Mouse (Mus musculus): ENCODE measurements at regions not wholly inside any gene's neighbourhood (a gene's known extent, or its start where the extent isn't known, plus 50 kb on each side); places are given as distances from the start of the nearest gene placed in this dataset.

DNA sequence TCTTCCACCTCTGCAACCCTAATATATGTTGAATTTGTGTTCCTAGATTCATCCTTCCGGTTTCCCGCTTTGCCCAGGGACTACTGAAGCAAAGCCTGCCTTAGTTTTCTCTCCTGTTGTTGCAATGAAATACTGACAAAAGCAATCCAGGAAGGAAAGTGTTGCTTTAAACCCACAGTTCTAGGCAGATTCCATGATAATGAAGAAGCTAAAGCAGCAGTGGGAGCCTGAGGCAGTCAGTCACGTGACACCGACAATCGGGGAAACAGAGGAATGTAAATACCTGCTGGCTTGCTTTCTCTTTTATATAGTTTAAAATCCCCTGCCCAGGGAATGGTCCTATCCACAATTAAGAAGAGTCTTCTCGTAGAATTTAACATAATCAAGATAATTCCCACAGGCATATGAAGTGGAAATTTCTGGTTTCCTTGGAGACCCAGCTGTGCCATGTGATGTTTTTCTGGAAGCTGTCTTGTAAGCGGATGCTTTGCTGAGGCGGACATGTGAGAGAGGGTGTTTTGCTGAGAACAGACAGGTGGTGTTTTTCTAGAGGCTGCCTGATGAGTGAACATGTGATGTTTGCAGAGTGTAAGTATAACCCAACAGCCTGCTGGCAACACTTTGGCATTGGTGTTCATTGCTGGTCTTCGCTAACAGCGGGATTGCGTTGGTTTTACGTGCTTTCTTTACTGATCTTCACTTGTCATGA, 398.0 kb downstream of the Prim2 start:
- in situ Hi-C loops (cut with MboI, MseI): no loop called here

DNA sequence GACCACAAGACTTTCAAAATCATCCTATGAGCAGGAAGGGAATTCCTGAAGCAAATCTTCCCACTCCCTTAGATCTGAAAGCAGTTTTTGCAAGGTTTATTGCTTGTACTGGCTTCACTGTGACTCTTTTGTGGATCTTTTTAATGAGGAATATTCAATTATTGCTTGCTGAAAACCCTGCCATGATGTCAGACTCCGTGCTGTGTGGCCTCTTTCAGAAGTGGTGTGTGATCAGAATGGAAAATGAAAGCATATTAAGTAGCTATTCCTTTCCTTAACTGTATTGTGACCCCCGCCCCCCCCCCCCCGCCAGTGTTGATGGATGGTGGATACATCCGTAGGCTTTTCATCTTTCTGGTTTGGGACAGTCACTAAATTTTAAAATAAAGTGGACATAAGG, 400.4 kb downstream of the Prim2 start:
- in situ Hi-C loops (cut with MboI, MseI): no loop called here

DNA sequence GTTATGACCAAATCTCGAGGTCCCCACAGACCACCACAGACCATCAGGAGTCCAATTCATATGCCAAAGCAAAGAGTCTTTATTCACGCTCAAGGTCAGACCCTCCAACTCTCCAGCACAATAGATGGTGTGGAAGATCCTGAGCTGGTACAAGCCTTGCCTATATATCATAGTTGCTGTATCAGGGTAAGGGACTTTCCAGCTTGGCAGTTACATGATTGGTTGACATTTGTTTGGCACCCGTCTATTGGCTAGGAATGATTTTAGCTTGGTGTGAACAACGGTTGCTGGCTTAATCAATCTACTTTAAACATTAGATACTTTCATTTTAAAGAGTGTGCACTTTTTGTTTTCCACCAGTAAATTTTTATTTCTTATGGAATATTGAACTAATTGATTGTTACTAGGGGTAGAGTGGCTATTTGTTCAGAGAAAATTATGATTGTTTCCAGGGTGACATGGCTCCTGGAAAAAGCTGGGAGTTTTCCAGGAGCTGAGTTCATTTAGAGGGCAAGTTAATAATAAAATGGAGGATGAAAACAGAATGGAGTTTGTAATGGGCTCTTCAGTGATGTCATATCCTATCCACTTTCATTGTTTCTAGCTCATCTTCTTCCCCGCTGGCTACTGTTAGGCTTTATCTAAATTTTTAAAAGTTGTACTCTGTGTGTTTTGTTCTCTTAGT, 403.7 kb downstream of the Prim2 start:
- in situ Hi-C loops (cut with MboI, MseI): no loop called here

DNA sequence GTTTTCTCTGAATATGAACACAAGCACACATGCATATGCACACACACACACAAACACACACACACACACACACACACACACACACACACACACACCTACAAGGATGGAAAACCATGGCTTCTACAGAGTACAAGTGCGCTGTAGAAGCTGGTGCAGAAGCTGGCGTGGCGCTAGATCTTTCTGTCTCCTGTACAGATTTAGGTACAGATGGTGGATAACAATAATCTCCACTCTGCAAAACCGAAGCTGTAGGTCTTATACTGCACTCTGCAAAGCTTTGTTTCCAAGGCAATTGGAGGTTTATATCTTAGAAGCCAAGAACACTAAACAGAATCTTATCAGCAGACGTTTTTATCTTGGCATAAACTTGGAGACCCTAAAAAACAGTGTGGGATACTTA, 420.1 kb downstream of the Prim2 start:
- in situ Hi-C loops (cut with MboI, MseI): no loop called here

DNA sequence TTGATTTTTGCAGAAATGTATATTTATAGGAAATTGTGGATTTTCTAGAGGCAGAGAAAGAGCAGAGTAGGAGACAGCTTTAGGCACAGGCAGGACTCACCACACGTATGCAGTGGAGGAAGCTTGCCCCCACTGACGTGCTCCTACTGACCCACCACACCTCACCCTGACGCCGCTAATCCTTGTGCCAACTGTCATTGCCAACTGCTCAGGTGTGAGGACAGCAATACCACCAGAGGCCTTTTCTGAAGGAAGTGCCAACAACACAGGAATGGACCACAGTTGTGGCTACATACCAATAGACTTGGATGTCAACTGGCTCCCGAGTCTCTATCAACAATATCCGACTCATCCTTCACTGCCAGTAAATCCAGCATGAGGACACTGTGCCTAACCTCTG, 422.5 kb downstream of the Prim2 start:
- in situ Hi-C loops (cut with MboI, MseI): no loop called here

DNA sequence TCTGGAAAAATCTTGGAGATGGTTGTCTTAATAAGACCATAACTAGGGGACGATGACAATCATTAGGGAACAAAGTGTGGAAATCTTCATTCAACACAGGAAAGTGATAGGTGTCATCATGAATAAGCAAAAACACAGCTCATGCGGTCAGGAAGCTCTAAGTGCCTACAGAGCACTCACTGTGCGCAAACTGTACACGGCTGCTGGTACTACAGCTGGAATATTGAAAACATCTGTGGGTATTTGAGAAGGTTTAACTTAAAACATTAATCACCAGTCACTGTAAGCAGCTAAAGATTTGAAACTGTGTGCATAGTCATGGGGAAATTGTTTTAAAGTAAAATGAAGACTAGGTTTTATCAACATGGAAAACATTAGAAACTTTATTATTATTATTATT, 424.4 kb downstream of the Prim2 start:
- in situ Hi-C loops (cut with MboI, MseI): no loop called here

DNA sequence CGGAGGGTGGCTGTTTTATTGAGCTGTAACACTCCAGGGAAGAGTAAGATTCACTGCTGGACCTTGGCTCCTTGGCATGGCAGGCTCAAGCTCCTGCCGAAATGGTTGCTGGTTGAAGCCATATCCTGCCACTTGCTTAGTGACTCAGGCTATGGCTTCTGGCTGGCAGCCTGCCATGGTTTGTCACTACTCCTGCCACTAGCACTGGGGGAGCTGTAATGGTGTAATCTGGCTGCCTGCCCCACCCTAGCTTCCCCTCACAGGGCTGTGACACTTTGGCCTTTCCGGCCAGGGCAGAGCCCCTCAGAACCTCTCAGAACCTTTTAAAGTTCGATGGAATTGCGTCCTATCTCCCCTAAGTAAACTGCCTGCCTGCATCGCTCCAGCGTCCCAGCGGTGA, 424.9 kb downstream of the Prim2 start:
- in situ Hi-C loops (cut with MboI, MseI): no loop called here

DNA sequence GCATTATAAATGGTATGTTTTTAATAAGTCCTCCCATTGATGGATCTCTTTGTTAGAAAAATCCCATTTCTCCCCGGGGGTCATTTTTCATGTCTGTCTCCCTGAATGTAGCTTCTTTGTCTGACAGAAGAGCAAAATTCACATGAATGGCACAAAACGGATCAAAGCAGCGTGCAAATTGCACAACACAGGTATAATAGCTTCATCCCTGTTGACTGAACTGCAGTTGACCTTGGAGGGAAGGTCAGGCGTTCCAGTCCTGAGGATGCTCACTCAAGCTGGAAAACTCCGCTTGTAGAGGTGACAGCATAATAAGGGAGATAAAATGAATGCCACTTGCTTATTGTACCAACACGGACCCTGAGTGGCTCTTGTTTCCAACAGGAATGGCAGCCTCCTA, 446.6 kb downstream of the Prim2 start:
- in situ Hi-C loops (cut with MboI, MseI): no loop called here

GRCm38 (mm10) chr1:33214815-33215214, 454.8 kb downstream of the Prim2 start:
- in situ Hi-C loops (cut with MboI, MseI): no loop called here

DNA sequence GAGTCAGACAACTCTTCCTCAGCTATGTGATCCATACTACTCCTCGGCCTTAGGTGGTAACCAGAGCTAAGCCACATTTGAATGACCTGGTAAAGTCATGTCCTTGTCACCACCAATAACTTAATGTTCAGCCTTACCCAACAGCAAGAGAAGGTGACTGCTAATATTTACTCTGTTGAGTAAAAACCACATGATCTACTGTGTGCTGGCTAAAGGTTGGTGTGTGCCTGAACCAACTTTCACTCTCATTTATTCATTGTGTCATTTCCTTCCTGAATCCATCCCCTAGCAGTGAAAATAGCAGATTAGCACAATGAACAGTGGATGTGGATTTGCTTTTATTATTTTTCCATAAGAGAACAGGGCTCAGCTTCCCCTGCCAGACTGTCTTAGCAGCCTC, 455.2 kb downstream of the Prim2 start:
- in situ Hi-C loops (cut with MboI, MseI): no loop called here

- in situ Hi-C loops (cut with MboI, MseI): no loop called here
These were observed 467.9 kb downstream of the Prim2 start for GRCm38 (mm10) chr1:33201571-33202189.

DNA sequence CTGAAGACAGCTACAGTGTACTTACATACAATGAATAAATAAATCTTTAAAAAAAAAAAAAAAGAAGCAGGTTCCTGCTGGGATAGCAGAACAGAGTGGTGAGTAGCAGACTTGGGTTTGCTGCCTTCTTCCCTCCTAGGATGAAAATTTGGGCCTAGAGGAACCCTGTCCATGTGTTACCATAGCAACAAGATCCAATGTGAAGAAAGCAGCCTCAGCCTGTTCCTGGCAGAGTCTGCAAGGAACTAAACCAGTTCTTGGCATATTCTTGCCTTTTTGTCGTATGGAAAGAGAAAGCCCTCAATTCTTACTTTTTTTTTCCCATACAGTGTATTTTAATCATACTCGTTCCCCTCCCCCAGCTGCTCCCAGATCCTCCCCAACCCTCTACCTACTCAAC, 474.5 kb downstream of the Prim2 start:
- in situ Hi-C loops (cut with MboI, MseI): no loop called here

DNA sequence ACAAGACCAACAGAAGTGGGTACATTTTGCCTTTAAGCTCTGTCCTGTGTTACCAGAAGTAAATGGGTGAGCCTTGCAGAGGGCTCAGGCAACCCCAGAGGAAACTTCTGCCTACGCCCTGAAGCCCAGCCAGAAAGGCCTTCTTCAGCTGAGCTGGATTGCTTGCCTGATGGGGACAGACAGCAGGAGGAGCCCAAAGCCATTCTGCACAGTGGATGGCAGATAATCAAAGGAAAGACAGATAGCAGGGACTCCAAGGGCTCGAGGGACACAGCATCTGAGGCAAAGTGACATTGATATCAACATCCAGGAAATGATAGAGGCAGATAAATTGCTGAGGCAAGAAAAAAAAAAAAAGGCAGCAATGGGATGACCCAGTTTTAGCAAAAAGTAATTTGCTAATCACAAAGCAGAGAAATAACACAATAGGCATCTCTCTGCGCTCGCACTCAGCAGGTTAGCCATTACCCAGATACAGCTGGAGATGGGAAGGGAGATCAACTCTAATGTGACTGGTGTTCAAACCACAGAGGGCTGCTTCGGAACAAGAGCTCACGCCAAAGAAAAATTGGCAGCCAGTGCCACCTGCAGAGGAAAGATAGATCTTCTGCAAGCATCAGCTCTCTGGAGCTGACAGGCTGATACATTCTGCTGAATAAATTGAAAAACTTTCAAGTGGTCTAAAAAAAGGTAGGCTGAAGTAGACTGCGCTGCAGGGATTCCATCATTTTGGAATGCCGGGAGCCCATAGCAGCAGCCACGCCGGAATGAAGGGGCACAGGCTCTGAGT, 494.8 kb downstream of the Prim2 start:
- in situ Hi-C loops (cut with MboI, MseI): no loop called here

DNA sequence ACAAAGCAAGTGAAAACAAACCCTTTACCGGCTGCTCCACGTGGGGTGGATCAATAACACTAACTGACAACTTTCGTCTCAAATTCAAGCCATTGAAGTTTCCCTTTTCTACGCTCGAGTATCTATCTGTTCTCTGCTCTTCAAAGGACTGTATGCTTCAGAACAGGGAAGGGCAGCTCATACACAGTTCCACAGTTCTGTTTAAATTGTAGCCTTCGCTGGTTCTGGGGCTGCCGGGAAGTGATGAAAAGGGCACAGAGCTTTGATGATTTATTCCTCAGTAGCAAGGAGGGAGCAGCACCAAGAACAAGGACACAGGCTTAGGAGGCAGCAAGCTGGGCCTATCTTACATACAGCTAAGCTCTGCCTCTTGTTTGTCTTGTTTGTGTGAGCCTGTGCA, 532.6 kb downstream of the Prim2 start:
- in situ Hi-C loops (cut with MboI, MseI): no loop called here

DNA sequence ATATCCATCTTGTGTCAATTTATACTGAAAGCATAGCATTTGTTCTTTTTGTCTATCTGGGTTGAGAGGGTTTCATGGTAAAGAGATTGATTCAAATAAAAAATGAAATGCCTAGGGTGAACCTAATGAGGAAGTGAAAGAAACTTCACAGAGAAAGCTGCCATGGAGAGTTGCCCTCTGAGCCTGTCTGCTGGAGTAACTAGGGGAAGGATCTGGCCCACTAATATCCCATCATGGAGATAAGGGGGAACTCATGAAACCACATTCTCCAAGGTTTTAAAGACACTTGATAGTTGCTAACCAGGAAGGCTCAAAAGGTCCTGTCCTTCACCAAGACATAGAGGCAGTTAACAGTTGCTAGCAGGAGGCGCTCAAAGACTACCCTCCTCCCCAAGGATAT, 539.2 kb downstream of the Prim2 start:
- in situ Hi-C loops (cut with MboI, MseI): no loop called here

GRCm38 (mm10) chr1:33125062-33125461, 544.5 kb downstream of the Prim2 start:
- in situ Hi-C loops (cut with MboI, MseI): no loop called here

DNA sequence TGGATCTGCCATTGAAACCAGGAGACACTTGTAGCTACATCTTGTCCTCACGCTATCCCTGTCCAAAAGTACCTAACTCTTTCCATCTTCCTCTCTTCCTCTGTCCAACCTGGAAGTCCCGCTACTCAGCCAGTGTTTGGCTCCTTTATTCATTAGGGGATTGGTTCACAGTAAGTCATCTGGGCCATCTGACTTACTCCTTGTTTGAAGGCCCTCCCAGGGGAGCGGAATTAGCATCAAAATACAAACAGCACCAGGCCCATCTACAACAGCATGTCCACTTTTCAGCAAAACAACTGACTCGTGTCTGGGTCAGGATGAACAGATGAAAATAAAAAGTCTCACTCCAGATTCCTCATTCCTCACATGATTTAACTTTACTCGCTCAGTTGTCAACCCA, 559.2 kb upstream of the Gm5415 start:
- in situ Hi-C loops (cut with MboI, MseI): no loop called here

DNA sequence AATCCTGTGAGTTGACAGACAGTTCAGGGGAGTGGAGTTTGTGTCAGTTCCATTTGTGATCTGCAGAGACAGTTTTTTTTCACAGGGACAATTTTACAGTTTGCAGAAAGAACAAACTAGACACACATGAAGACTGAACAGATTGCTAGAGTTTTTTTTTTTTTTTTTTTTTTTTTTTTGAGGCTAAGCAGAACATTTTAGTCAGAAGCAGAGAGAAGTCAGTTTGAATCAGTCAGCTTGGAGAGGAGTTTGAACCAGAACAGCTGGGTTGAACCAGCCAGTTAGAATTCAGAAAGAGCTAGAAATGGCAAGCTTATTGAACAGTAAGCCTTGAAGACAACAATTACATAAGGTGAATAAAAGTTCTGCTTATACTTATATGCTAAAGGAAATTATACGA, 557.2 kb upstream of the Gm5415 start:
- in situ Hi-C loops (cut with MboI, MseI): no loop called here

DNA sequence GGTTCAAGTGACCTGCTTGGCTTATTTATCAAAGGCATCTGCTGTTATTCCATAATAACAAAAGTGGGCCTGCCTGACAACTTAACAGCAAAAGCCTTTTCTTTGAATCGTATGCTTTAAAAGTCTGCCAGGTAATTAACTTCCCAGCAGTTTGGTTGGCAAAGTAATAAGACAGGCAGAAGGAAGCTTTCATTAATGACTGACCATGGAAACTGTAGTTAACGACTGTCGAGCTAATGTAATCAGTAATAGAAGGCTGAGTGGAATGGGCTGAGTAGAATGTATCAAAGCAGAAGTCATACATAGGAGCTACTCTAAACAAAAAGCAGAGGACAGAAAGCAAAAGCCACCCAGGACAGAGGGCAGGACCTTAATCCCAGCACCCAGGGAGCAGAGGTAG, 551.0 kb upstream of the Gm5415 start:
- in situ Hi-C loops (cut with MboI, MseI): no loop called here

DNA sequence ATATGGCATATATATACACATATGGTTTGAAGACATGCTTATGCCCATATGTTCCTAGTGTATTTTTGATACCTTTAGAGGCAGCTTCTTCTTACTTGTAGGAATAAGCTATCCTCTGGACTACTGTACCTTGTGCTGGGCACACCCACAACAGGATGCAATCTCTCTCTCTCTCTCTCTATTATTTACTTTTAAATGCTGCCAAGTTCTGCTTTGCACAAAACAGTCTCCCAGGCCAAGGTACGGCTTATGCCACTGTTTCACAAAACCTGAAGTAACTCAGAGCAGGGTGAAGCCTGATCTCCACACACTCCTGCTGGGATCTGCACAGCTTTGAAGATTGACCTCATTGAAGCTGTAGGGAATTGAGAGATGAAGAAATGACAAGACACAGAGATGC, 549.8 kb upstream of the Gm5415 start:
- in situ Hi-C loops (cut with MboI, MseI): no loop called here

- in situ Hi-C loops (cut with MboI, MseI): no loop called here
These were observed 527.5 kb upstream of the Gm5415 start for GRCm38 (mm10) chr1:33074551-33074950.

GRCm38 (mm10) chr1:33058010-33058409, 510.9 kb upstream of the Gm5415 start:
- in situ Hi-C loops (cut with MboI, MseI): no loop called here
